Mouse (Mus musculus): ENCODE measurements around the gene Ptprd. TPM values are rescaled to one million over a fixed set of nuclear protein-coding genes. Genes with fewer than 3 reads are reported as not detected.

Ptprd gene
- polyA plus RNA-seq, 1 experiment from 2014 or later = 21.0 TPM

DNA sequence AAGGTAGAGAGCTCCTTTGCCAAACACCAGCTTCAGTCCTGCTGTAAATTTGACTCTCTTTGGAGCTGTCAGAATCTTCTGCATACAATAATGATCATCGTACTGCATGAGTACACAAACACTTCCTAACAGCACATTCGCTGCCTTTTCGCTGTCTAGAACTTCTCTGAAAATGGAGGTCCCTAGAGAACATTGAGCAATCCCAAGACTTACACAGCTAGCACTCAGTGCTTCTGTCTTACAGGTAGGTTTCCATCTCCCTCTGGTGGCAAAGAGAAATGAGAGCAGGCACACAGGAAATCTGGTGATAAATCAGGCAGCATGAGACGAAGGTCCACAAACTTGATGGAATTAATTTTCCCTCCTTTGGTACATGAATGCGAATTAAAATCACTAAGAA lies 692.6 kb downstream of the Ptprd start:
- Histone ChIP-seq H3K9ac (ENCODE audit: low read length) (no peak overlapping the region), H3K27ac (replicated peaks; ENCODE audit: low read depth, low read length) (no peak overlapping the region), H3K4me2 (ENCODE audit: low read depth, severe bottlenecking) (no peak overlapping the region), H3K4me3 (ENCODE audit: low read depth, low read length) (no peak overlapping the region), H3K27me3 (ENCODE audit: control insufficient read depth, insufficient read depth, low read length) (no peaks in the 10 kb centered on the region), H3K9me3 (ENCODE audit: control insufficient read depth, low read length) (no peaks in the 10 kb centered on the region), H3K36me3 (ENCODE audit: control insufficient read depth, insufficient read depth, low read length) (no peaks in the 10 kb centered on the region), H3K4me1 (ENCODE audit: control insufficient read depth, insufficient read depth, low read length) (no peaks in the 10 kb centered on the region)
- peak; percentile 35; the same call in 1 of the 2 replicates for ATAC-seq (ENCODE audit: insufficient number of reproducible peaks, low FRiP score, low TSS enrichment, low read depth)
- WGBS = 50% methylated on average over 5 of the region's 5 CpGs
- DNase-seq (ENCODE audit: low spot score) = no peak

GRCm38 (mm10) chr4:77513914-77514628 lies 697.7 kb downstream of the Ptprd start:
- no peaks in the 10 kb centered on the region for H3K36me3 ChIP-seq (ENCODE audit: control insufficient read depth, insufficient read depth, low read length)
- WGBS = 80% methylated on average over 5 of the region's 5 CpGs
- H3K4me1 ChIP-seq (ENCODE audit: control insufficient read depth, insufficient read depth, low read length) = no peaks in the 10 kb centered on the region
- H3K27ac ChIP-seq (replicated peaks; ENCODE audit: low read depth, low read length) = no peak overlapping the region
- no peak overlapping the region for H3K4me2 ChIP-seq (ENCODE audit: low read depth, severe bottlenecking)
- H3K4me3 ChIP-seq (ENCODE audit: low read depth, low read length) = no peak overlapping the region
- H3K9ac ChIP-seq (ENCODE audit: low read length) = no peak overlapping the region
- DNase-seq (ENCODE audit: low spot score) (no peak), ATAC-seq (ENCODE audit: insufficient number of reproducible peaks, low FRiP score, low TSS enrichment, low read depth) (no peak)
- no peaks in the 10 kb centered on the region for H3K27me3 ChIP-seq (ENCODE audit: control insufficient read depth, insufficient read depth, low read length)
- H3K9me3 ChIP-seq (ENCODE audit: control insufficient read depth, low read length) = no peaks in the 10 kb centered on the region

GRCm38 (mm10) chr4:77513041-77513440 lies 698.7 kb downstream of the Ptprd start:
- ATAC-seq (ENCODE audit: insufficient number of reproducible peaks, low FRiP score, low TSS enrichment, low read depth) = no peak
- no peak overlapping the region for H3K4me3 ChIP-seq (ENCODE audit: low read depth, low read length)
- no peaks in the 10 kb centered on the region for H3K9me3 ChIP-seq (ENCODE audit: control insufficient read depth, low read length)
- H3K36me3 ChIP-seq (ENCODE audit: control insufficient read depth, insufficient read depth, low read length) = no peaks in the 10 kb centered on the region
- H3K4me2 ChIP-seq (ENCODE audit: low read depth, severe bottlenecking) = no peak overlapping the region
- no peaks in the 10 kb centered on the region for H3K4me1 ChIP-seq (ENCODE audit: control insufficient read depth, insufficient read depth, low read length)
- no peak for DNase-seq (ENCODE audit: low spot score)
- H3K27ac ChIP-seq (replicated peaks; ENCODE audit: low read depth, low read length) = no peak overlapping the region
- 86% methylated on average over 3 of the region's 3 CpGs for WGBS
- H3K27me3 ChIP-seq (ENCODE audit: control insufficient read depth, insufficient read depth, low read length) = no peaks in the 10 kb centered on the region
- H3K9ac ChIP-seq (ENCODE audit: low read length) = no peak overlapping the region

DNA sequence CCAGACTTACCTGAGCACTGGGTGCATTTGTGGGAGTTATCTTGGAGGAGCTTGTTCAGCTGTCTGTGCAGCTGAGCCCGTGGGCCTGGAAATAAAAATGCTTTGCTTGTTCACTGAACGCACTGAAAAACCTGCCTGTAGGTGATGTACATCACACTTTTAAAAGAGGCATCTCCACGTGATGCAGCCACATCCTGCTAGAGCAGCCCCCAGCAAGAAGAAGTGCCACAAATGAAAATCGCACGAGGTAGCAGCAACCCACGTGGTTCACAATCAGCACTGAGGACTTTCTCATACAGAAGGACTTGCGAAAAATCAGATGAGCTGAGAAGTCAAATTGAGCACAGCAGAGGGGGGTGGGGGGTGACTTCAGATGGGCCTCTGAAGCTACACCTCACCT lies 757.7 kb downstream of the Ptprd start:
- Histone ChIP-seq H3K27me3 (ENCODE audit: control insufficient read depth, insufficient read depth, low read length) (no peaks in the 10 kb centered on the region), H3K27ac (replicated peaks; ENCODE audit: low read depth, low read length) (no peak overlapping the region), H3K36me3 (ENCODE audit: control insufficient read depth, insufficient read depth, low read length) (no peaks in the 10 kb centered on the region), H3K4me1 (ENCODE audit: control insufficient read depth, insufficient read depth, low read length) (no peaks in the 10 kb centered on the region), H3K4me2 (ENCODE audit: low read depth, severe bottlenecking) (no peak overlapping the region), H3K9ac (ENCODE audit: low read length) (no peak overlapping the region), H3K4me3 (ENCODE audit: low read depth, low read length) (no peak overlapping the region), H3K9me3 (ENCODE audit: control insufficient read depth, low read length) (no peaks in the 10 kb centered on the region)
- WGBS = 79% methylated on average over 7 of the region's 7 CpGs
- DNase-seq (ENCODE audit: low spot score) = no peak
- ATAC-seq (ENCODE audit: insufficient number of reproducible peaks, low FRiP score, low TSS enrichment, low read depth) = no peak

DNA sequence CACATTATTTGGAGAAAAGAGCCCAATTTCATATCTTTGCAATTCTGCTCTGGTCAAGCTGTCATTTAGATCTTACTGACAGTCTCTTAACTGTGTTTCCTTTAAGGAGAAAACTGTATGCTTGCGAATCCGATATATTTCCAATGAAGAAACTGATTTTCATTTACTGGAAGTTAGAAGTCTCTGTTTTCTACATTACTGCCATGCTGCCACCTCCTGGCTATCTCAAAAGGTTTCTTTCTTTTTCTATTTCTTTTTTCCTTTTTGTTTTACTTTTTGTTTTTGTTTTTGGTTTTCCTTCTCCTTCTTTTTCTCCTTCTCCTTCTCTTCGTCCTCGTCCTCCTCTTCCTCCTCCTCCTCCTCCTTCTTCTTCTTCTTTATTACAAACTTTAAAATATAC lies 812.6 kb downstream of the Ptprd start:
- no peak overlapping the region for H3K4me2 ChIP-seq (ENCODE audit: low read depth, severe bottlenecking)
- ATAC-seq (ENCODE audit: insufficient number of reproducible peaks, low FRiP score, low TSS enrichment, low read depth) (no peak), DNase-seq (ENCODE audit: low spot score) (no peak)
- no peaks in the 10 kb centered on the region for H3K4me1 ChIP-seq (ENCODE audit: control insufficient read depth, insufficient read depth, low read length)
- no peak overlapping the region for H3K9ac ChIP-seq (ENCODE audit: low read length)
- H3K4me3 ChIP-seq (ENCODE audit: low read depth, low read length) = no peak overlapping the region
- H3K36me3 ChIP-seq (ENCODE audit: control insufficient read depth, insufficient read depth, low read length) = no peaks in the 10 kb centered on the region
- 89% methylated on average over 4 of the region's 4 CpGs for WGBS
- H3K27me3 ChIP-seq (ENCODE audit: control insufficient read depth, insufficient read depth, low read length) = no peaks in the 10 kb centered on the region
- no peak overlapping the region for H3K27ac ChIP-seq (replicated peaks; ENCODE audit: low read depth, low read length)
- no peaks in the 10 kb centered on the region for H3K9me3 ChIP-seq (ENCODE audit: control insufficient read depth, low read length)

GRCm38 (mm10) chr4:77361728-77362127 lies 850.0 kb downstream of the Ptprd start:
- no peak for DNase-seq (ENCODE audit: low spot score)
- no peak overlapping the region for H3K4me3 ChIP-seq (ENCODE audit: low read depth, low read length)
- H3K4me1 ChIP-seq (ENCODE audit: control insufficient read depth, insufficient read depth, low read length) = no peaks in the 10 kb centered on the region

DNA sequence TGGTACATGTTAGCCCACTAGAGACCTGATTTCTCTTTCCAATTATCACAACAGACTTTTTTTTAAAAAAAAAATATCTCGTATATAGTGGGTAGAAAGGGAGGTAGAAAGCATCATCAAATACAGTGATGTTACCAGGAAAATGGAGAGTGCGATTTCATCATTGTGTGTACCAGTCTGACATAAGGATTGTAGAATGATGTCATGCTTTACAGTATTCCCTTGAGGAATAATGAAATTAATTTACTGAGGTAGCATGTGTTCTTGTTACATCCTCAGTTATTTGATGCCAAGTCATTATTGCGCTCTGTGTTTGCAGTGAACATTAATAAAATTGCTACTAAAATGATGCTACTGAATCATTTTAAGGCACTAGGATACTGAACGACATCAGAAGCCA lies 884.6 kb downstream of the Ptprd start:
- Histone ChIP-seq H3K4me2 (ENCODE audit: low read depth, severe bottlenecking) (no peak overlapping the region), H3K27ac (replicated peaks; ENCODE audit: low read depth, low read length) (no peak overlapping the region), H3K4me1 (ENCODE audit: control insufficient read depth, insufficient read depth, low read length) (no peaks in the 10 kb centered on the region), H3K9ac (ENCODE audit: low read length) (no peak overlapping the region), H3K4me3 (ENCODE audit: low read depth, low read length) (no peak overlapping the region), H3K9me3 (ENCODE audit: control insufficient read depth, low read length) (no peaks in the 10 kb centered on the region), H3K36me3 (ENCODE audit: control insufficient read depth, insufficient read depth, low read length) (no peaks in the 10 kb centered on the region), H3K27me3 (ENCODE audit: control insufficient read depth, insufficient read depth, low read length) (no peaks in the 10 kb centered on the region)
- DNase-seq (ENCODE audit: low spot score) = no peak
- 88% methylated on average over 4 of the region's 4 CpGs for WGBS
- no peak for ATAC-seq (ENCODE audit: insufficient number of reproducible peaks, low FRiP score, low TSS enrichment, low read depth)

More at GRCm38 (mm10) chr4:77361728-77362127, 850.0 kb downstream of the Ptprd start:
- ATAC-seq (ENCODE audit: insufficient number of reproducible peaks, low FRiP score, low TSS enrichment, low read depth) = no peak
- no peaks in the 10 kb centered on the region for H3K36me3 ChIP-seq (ENCODE audit: control insufficient read depth, insufficient read depth, low read length)
- H3K27ac ChIP-seq (replicated peaks; ENCODE audit: low read depth, low read length) = no peak overlapping the region
- no peak overlapping the region for H3K4me2 ChIP-seq (ENCODE audit: low read depth, severe bottlenecking)
- no peaks in the 10 kb centered on the region for H3K9me3 ChIP-seq (ENCODE audit: control insufficient read depth, low read length)
- H3K9ac ChIP-seq (ENCODE audit: low read length) = no peak overlapping the region
- H3K27me3 ChIP-seq (ENCODE audit: control insufficient read depth, insufficient read depth, low read length) = no peaks in the 10 kb centered on the region

DNA sequence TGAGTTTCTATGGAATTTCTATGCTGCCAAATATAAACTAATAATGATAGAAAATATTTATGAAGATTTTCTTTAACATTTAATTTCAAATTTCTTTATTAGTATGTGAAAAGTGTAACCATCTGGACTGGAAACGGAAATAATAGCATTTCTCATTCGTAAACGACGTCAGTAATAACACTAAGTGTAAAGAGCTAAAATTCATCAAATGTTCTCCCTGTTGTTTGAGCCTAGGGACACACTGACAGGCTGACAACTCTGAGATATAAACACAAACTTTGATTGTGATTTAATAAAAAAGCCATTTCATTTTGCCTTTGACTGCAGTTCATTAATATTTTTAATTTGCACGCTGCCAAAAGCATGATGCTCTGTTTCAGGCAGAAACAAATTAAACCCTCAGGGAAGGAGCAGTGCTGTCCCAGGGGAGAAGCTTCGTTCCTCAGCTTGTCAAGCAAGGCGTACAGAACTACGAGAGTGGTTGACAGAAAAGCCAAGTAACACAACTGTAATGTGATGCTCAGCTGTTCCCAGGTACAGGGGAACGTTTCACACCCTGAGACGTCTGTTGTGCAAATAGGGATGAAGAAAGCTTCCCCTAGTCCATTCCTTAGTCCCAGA lies 894.6 kb downstream of the Ptprd start:
- ATAC-seq (ENCODE audit: insufficient number of reproducible peaks, low FRiP score, low TSS enrichment, low read depth) = no peak
- H3K4me3 ChIP-seq (ENCODE audit: low read depth, low read length) = no peak overlapping the region
- 64% methylated on average over 10 of the region's 10 CpGs for WGBS

More for the DNA sequence above, 894.6 kb downstream of the Ptprd start:
- no peaks in the 10 kb centered on the region for H3K9me3 ChIP-seq (ENCODE audit: control insufficient read depth, low read length)
- no peak overlapping the region for H3K9ac ChIP-seq (ENCODE audit: low read length)
- no peaks in the 10 kb centered on the region for H3K4me1 ChIP-seq (ENCODE audit: control insufficient read depth, insufficient read depth, low read length)
- H3K27me3 ChIP-seq (ENCODE audit: control insufficient read depth, insufficient read depth, low read length) = no peaks in the 10 kb centered on the region
- no peak overlapping the region for H3K4me2 ChIP-seq (ENCODE audit: low read depth, severe bottlenecking)
- H3K36me3 ChIP-seq (ENCODE audit: control insufficient read depth, insufficient read depth, low read length) = no peaks in the 10 kb centered on the region
- DNase-seq (ENCODE audit: low spot score) = no peak
- H3K27ac ChIP-seq (replicated peaks; ENCODE audit: low read depth, low read length) = no peak overlapping the region
